Mouse (Mus musculus) stomach, postnatal 0 days (tissue): ENCODE results near the gene Tubb4b. TPM values are rescaled to one million over a fixed set of nuclear protein-coding genes. Genes with fewer than 3 reads are reported as not detected.

Experiments used
- ATAC-seq: fragments of 200-750 bp; cut with Nextera tagmentation; 2 replicates; pipeline ENCODE4 v1.8.0; 2017; ENCODE audit not compliant: low FRiP score, low TSS enrichment
- DNase-seq: peaks from one replicate; pipeline ENCODE4 v3.0.0-alpha.2; 2016; ENCODE audit warnings: low spot score
- H3K27ac ChIP-seq: fragments of 300-500 bp; sonication (generic); replicated peaks from 2 replicates; pipeline ENCODE4 v1.5.1; 2014; ENCODE audit warnings: mild to moderate bottlenecking, control low read depth
- H3K27me3 ChIP-seq: fragments of 300-500 bp; sonication (generic); 2 replicates; pipeline ENCODE4 v1.6.1; 2014; ENCODE audit warnings: low read length; ENCODE audit not compliant: control insufficient read depth, insufficient read depth
- H3K36me3 ChIP-seq: fragments of 300-500 bp; sonication (generic); 2 replicates; pipeline ENCODE4 v1.6.1; 2014; ENCODE audit warnings: low read length, mixed read lengths; ENCODE audit not compliant: control insufficient read depth, insufficient read depth
- H3K4me1 ChIP-seq: fragments of 300-500 bp; sonication (generic); replicated peaks from 2 replicates; pipeline ENCODE4 v1.6.1; 2014; ENCODE audit warnings: antibody characterized with exemption; ENCODE audit not compliant: control insufficient read depth, insufficient read depth
- H3K4me2 ChIP-seq: fragments of 300-500 bp; sonication (generic); replicated peaks from 2 replicates; pipeline ENCODE4 v1.6.1; 2014; ENCODE audit warnings: low read depth, mild to moderate bottlenecking, control low read depth, moderate library complexity
- H3K4me3 ChIP-seq: fragments of 300-500 bp; sonication (generic); 2 replicates; pipeline ENCODE4 v1.5.1; 2014; ENCODE audit warnings: low read depth, low read length, control low read depth
- H3K9ac ChIP-seq: fragments of 300-500 bp; sonication (generic); 2 replicates; pipeline ENCODE4 v1.6.1; 2014; ENCODE audit warnings: mild to moderate bottlenecking, low read length, control low read depth, mixed read lengths
- H3K9me3 ChIP-seq: fragments of 300-500 bp; sonication (generic); 2 replicates; pipeline ENCODE4 v1.6.1; 2016; ENCODE audit warnings: low read length; ENCODE audit not compliant: control insufficient read depth
- CTCF ChIP-seq: IDR thresholded peaks from 2 replicates; pipeline ENCODE4 v1.5.1; 2016; ENCODE audit warnings: antibody characterized with exemption, low read depth, mild to moderate bottlenecking, moderate library complexity
- EP300 ChIP-seq: optimal IDR thresholded peaks from 2 replicates; pipeline ENCODE3; 2016; ENCODE audit warnings: antibody characterized with exemption
- WGBS: fragments of 180-500 bp; shearing (Covaris S2); extraction: QIAGEN DNeasy Blood & Tissue Kit; methylation state at CpG from one replicate; pipeline ENCODE4 v1.1.7; 2014; 5-methylcytosine and 5-hydroxymethylcytosine counted together
- polyA plus RNA-seq: library from polyadenylated mRNA; unstranded; fragments of >200 nt; fragmentation: Nextera tagmentation; extraction: Ambion mirVana; gene quantifications from 2 replicates; pipeline ENCODE4 v1.2.1, GENCODE M21; 2015

The Tubb4b gene
- polyA plus RNA-seq, 1 experiment from 2014 or later = 486 TPM

GRCm38 (mm10) chr2:25243342-25243741, 18.8 kb upstream of the Tubb4b start:
- 70% methylated on average over 8 of the region's 8 CpGs for whole genome bisulfite sequencing
- Histone ChIP-seq H3K36me3 (peaks cover 7% of the 10 kb centered on the region; the same call in 1 of the 2 replicates), H3K27me3 (no peaks in the 10 kb centered on the region), H3K9me3 (no peaks in the 10 kb centered on the region), H3K4me1 (peaks cover 7% of the 10 kb centered on the region), H3K9ac (no peak overlapping the region), H3K27ac (no peak overlapping the region), H3K4me3 (no peak overlapping the region), H3K4me2 (no peak overlapping the region)
- ATAC-seq = no peak
- no peak for DNase-seq
- no peak for TF ChIP-seq EP300

- ATAC-seq (no peak), DNase-seq (peak; percentile 56)
- Histone ChIP-seq H3K4me2 (peak within 1 kb of the TSS; percentile 78), H3K27ac (peak within 1 kb of the TSS; percentile 91), H3K27me3 (no peaks in the 10 kb centered on the region), H3K4me1 (peaks cover 7% of the 10 kb centered on the region), H3K36me3 (peaks cover 2% of the 10 kb centered on the region; the same call in 1 of the 2 replicates), H3K9ac (peak within 1 kb of the TSS; percentile 69), H3K4me3 (peak within 1 kb of the TSS; percentile 45), H3K9me3 (no peaks in the 10 kb centered on the region)
- no peak for TF ChIP-seq CTCF
- TF ChIP-seq EP300 = no peak
- under 1% methylated on average over 38 of the region's 59 CpGs for WGBS
Observed at GRCm38 (mm10) chr2:25242101-25242506, 17.6 kb upstream of the Tubb4b start, which contains the start of the genes Rnf208 and Cysrt1. Gene Rnf208 (plus strand): TSS chr2:25242255. Gene Cysrt1 (minus strand): TSS chr2:25242452.

- peak; percentile 66 for DNase-seq
- TF ChIP-seq EP300 = no peak
- TF ChIP-seq CTCF = no peak
- ATAC-seq = peak; percentile 54
- 15% methylated on average over 6 of the region's 6 CpGs for WGBS
- Histone ChIP-seq H3K4me2 (peak overlapping the region; percentile 78), H3K9me3 (no peaks in the 10 kb centered on the region), H3K36me3 (peaks cover 2% of the 10 kb centered on the region; the same call in 1 of the 2 replicates), H3K4me1 (peaks cover 7% of the 10 kb centered on the region; the same call in 1 of the 2 replicates), H3K27ac (peak overlapping the region; percentile 91), H3K9ac (peak overlapping the region; percentile 69; the same call in 1 of the 2 replicates), H3K4me3 (peak overlapping the region; percentile 45; the same call in 1 of the 2 replicates), H3K27me3 (no peaks in the 10 kb centered on the region)
Observed at GRCm38 (mm10) chr2:25241438-25241775, 16.9 kb upstream of the Tubb4b start.

- Histone ChIP-seq H3K27ac (peak overlapping the region; percentile 91), H3K36me3 (peaks cover 2% of the 10 kb centered on the region; the same call in 1 of the 2 replicates), H3K4me1 (peaks cover 7% of the 10 kb centered on the region; the same call in 1 of the 2 replicates), H3K4me3 (peak overlapping the region; percentile 23), H3K9ac (peak overlapping the region; percentile 45; the same call in 1 of the 2 replicates), H3K4me2 (peak overlapping the region; percentile 78), H3K9me3 (no peaks in the 10 kb centered on the region), H3K27me3 (no peaks in the 10 kb centered on the region)
- TF ChIP-seq EP300 = no peak
- TF ChIP-seq CTCF = no peak
- WGBS = 1% methylated on average over 29 of the region's 29 CpGs
- DNase-seq (peak; percentile 85), ATAC-seq (peak; percentile 66)
Observed at GRCm38 (mm10) chr2:25240723-25241437, 16.4 kb upstream of the Tubb4b start.

GRCm38 (mm10) chr2:25240310-25240709, 15.8 kb upstream of the Tubb4b start:
- Histone ChIP-seq H3K4me1 (peaks cover 7% of the 10 kb centered on the region; the same call in 1 of the 2 replicates), H3K4me3 (peak overlapping the region; percentile 23; the same call in 1 of the 2 replicates), H3K36me3 (peaks cover 2% of the 10 kb centered on the region; the same call in 1 of the 2 replicates), H3K4me2 (peak overlapping the region; percentile 78), H3K9me3 (no peaks in the 10 kb centered on the region), H3K9ac (peak overlapping the region; percentile 45; the same call in 1 of the 2 replicates), H3K27ac (peak overlapping the region; percentile 91), H3K27me3 (no peaks in the 10 kb centered on the region)
- ATAC-seq (no peak), DNase-seq (no peak)
- TF ChIP-seq CTCF (no peak), EP300 (no peak)
- 50% methylated on average over 8 of the region's 8 CpGs for WGBS

GRCm38 (mm10) chr2:25239766-25240165, 15.3 kb upstream of the Tubb4b start:
- Histone ChIP-seq H3K4me1 (peaks cover 7% of the 10 kb centered on the region; the same call in 1 of the 2 replicates), H3K4me3 (no peak overlapping the region), H3K27me3 (no peaks in the 10 kb centered on the region), H3K9me3 (no peaks in the 10 kb centered on the region), H3K4me2 (peak overlapping the region; percentile 29; the same call in 1 of the 2 replicates), H3K36me3 (no peaks in the 10 kb centered on the region), H3K9ac (no peak overlapping the region), H3K27ac (peak overlapping the region; percentile 91)
- TF ChIP-seq CTCF (no peak), EP300 (no peak)
- 72% methylated on average over 3 of the region's 3 CpGs for WGBS
- ATAC-seq (no peak), DNase-seq (peak; percentile 38)
